Mouse (Mus musculus): Measurements from ENCODE around the gene Nr3c2.

Nr3c2 gene

GRCm38 (mm10) chr8:77250094-77250493, 350.9 kb downstream of the Nr3c2 start:
- no peak for DNase-seq (ENCODE audit: low read depth, low spot score)

DNA sequence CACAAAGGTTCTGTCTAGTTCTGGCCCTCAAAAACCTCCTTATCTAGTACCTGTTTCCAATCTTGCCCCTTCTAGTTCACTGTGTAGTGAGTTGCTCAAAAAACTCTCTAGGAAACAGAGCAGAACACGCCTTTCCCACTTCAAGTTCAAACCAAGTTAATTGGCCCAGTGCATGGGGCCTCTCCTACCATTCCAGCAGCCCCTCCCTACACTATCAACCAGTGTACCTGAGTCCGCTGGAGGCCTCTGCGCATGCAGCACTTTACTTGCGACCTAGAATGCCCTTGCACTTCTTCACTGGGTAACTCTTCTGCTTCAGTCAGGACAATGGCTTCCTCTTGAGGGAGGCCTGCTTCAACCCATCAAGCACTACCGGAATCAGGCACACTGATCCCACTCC, 351.9 kb downstream of the Nr3c2 start:
- no peak for DNase-seq (ENCODE audit: low read depth, low spot score)

- no peak for DNase-seq (ENCODE audit: low read depth, low spot score)
Observed at GRCm38 (mm10) chr8:77254466-77254865, 355.2 kb downstream of the Nr3c2 start.

DNA sequence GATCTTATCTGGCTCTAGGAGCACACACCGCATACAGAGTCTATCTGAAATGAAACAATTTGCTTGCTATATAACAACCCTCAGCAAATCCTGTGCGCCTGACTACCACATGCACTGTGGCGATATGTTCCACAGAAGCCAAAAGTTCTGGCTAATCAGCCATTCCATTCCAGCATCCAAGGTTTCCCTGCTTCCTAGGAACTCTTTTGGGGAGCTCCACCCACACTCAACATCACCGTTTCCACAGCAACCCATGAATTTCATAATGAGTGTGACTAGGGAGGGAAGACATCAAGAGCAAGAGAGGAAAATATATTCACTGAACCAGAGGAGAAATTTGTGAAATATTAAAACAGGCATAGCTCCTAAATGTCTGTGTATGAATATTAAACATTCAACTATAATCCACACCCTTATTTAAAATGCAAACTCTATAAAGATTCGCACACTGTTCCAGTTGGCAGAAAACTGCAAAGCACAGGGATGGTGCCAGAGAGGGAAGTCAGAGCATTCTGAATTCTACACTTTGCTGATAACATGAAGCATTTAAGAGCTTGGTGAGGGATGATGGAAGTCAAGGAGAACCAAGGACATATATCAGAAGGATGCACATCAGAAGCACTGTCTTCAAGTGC, 357.3 kb downstream of the Nr3c2 start:
- DNase-seq (ENCODE audit: low read depth, low spot score), result no peak

DNA sequence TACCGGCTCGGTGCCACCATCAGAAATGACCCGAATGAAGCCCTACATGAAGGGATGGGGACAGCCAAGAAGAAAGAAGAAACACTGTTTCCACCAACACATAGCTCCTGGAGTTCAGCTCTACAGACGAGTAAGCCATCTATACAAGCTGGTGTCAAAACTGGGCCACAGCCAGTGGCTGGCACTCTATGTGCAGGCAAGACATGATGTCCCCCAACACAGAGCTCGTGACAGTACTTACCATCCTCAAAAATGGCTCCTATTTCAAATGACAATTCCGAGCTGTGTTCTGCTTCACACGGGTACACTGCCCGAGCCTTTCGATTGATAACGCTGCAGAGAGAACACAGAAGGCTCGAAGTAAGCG, 357.8 kb downstream of the Nr3c2 start:
- DNase-seq (ENCODE audit: low read depth, low spot score), result no peak

DNA sequence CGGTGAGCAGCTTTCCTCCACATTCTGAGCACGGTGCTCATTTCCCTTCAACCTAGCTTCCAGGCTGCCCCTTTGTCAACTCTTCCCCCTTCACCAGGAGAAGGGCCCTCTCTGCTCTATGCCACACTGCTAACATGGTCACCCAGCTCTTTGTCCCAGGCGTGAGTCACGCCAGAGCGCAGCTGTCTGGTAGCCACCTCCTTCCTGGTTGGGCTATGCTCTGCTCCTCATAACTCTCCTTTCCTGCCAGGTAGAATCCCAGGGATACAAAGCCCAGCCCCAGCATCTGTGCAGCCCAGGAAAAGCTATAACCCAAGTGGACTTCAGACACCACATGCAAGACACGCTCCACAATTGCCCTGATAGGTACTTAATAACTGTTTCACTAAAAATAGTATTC, 362.0 kb downstream of the Nr3c2 start:
- no peak for DNase-seq (ENCODE audit: low read depth, low spot score)

DNA sequence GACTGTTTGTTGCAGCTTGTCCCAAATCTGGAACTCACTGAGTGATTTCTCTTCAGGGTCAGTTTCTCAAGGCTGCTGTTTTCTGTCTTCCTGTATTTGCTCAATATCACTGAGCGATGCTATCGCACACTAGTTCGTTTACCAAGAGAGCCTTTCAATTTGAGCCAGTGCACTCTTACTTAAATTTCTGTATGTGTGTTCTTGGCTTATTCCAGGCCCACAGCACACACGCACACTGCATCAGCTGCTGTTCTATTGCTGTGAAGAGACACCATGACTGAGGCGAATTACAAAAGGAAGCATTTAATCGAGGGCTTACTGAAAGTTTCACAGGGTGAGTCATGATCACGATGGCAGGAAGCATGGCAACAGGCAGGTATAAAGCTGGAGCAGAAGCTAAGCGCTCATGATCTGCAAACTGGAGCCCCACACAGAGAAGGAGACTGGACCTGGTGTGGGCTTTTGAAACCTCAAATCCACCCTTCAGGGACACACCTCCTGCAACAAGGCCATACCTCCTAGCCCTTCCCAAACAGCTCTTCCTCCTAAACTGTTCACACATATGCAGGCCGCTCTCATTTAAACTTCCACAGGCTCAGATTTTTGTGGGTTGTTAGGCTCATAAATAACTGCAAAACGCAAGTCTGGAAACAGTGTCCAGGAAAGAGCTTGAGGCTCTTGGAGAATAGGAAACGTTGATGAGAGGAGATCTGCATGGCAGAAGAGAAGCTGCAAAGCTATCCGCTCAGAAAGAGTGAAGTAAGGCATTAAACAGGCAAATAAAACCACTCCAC, 363.2 kb downstream of the Nr3c2 start:
- no peak for DNase-seq (ENCODE audit: low read depth, low spot score)

GRCm38 (mm10) chr8:77267941-77268405, 368.7 kb downstream of the Nr3c2 start:
- no peak for DNase-seq (ENCODE audit: low read depth, low spot score)

- no peak for DNase-seq (ENCODE audit: low read depth, low spot score)
Observed at GRCm38 (mm10) chr8:77272136-77272535, 372.9 kb downstream of the Nr3c2 start.

GRCm38 (mm10) chr8:77275571-77275970, 376.3 kb downstream of the Nr3c2 start:
- no peak for DNase-seq (ENCODE audit: low read depth, low spot score)

DNA sequence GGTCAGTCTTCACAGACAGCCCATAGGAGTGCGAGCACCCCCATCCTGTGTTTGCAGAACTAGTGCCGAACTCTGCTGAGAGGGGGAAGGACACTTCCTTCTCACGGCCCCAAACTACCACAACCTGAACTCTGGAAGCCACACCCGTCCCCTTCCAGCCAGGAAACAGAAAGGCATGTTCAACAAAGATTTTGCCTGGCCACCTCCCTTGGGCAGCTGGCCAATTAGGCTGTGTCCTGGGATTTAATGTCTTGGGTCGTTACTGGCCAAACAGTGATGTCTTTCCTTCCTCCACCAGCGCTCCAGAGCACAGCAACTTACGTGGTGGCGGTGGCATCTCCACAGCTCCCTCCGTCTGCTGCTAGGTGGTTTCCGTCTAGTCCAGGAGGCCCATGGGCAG, 377.6 kb downstream of the Nr3c2 start:
- no peak for DNase-seq (ENCODE audit: low read depth, low spot score)

DNA sequence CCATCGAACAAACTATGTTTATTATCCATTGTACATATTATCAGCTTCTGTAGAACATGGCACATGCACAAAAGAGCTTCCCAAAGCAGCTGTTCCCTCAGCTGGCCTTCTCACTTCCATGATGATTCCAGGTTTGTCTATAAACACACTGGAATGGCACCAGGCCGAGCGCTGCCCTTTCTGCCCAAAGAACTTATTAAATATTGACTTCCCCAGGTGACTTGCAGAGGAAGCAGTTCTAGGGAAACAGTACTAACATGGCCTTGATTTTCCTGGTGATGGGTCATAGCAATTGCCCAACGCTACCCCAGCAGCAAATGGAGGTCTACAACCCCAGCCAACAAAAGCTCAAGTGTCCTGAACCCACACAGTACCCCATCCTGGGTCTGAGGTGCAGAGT, 379.0 kb downstream of the Nr3c2 start:
- no peak for DNase-seq (ENCODE audit: low read depth, low spot score)

GRCm38 (mm10) chr8:77279977-77280376, 380.7 kb downstream of the Nr3c2 start:
- DNase-seq (ENCODE audit: low read depth, low spot score), result no peak

GRCm38 (mm10) chr8:77282605-77283236, 383.5 kb downstream of the Nr3c2 start:
- DNase-seq (ENCODE audit: low read depth, low spot score), result no peak

- no peak for DNase-seq (ENCODE audit: low read depth, low spot score)
Observed at GRCm38 (mm10) chr8:77284473-77284872, 385.2 kb downstream of the Nr3c2 start.

DNA sequence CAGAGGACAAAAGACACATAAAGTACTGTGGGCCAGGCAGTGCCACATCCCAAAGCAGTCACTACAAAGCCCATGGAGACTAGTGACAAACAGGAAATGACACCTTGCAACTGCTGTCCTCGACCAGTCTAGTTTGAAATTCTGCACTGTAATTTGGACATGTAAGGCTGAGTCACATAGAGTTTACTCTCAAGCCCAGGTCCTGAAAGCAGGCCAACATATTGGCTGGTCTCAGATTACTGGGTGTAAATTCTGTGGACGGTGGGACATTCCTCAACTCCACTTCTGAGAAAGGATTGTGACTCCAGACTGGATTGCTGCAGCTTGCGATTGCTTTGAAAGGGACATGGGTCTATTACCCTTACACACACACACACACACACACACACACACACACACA, 388.8 kb downstream of the Nr3c2 start:
- no peak for DNase-seq (ENCODE audit: low read depth, low spot score)

- DNase-seq (ENCODE audit: low read depth, low spot score), result no peak
Observed at GRCm38 (mm10) chr8:77288492-77288891, 389.2 kb downstream of the Nr3c2 start.

GRCm38 (mm10) chr8:77292120-77292519, 392.9 kb downstream of the Nr3c2 start:
- no peak for DNase-seq (ENCODE audit: low read depth, low spot score)

GRCm38 (mm10) chr8:77292649-77293048, 393.4 kb downstream of the Nr3c2 start:
- no peak for DNase-seq (ENCODE audit: low read depth, low spot score)

DNA sequence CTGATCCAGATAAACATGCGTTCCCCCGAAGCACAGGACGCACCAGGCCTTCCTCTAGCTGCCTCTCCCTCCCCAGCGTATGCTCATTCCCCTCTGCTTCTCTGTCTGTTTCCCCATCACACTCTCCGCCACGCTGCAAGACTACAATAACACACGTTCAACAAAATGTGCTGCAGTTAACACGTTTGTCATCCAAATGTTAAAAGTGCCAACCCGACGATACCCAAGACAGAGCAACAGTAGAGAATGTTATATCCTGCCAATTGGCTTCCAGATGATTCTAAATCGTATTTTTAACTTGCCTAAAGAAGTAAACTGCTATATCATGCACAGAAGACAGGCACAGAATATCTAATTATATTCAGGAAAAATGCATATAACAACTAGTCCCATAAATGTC, 395.4 kb downstream of the Nr3c2 start:
- DNase-seq (ENCODE audit: low read depth, low spot score), result no peak

Measured in c-Kit-negative CD71-positive TER-119-positive erythroid progenitor cells, embryonic 14.5 days (primary cell).